Mouse (Mus musculus) kidney, adult 2 months (tissue): ENCODE results near the gene Wdr92. TPM values are rescaled to one million over a fixed set of nuclear protein-coding genes. Genes with fewer than 3 reads are reported as not detected.

ENCODE experiments used
- DNase-seq: peaks from one replicate; pipeline ENCODE4 v3.0.0; 2021
- H3K27ac ChIP-seq: fragments of 200-500 bp; 2 replicates; pipeline ENCODE4 v1.5.1; 2012; ENCODE audit warnings: low read depth, low read length, control low read depth, inconsistent platforms; ENCODE audit not compliant: insufficient read depth
- H3K27me3 ChIP-seq: fragments of 200-500 bp; replicated peaks from 2 replicates; pipeline ENCODE4 v1.6.1; 2012; ENCODE audit warnings: mild to moderate bottlenecking, moderate library complexity, low read length, inconsistent platforms; ENCODE audit not compliant: control insufficient read depth, insufficient read depth
- H3K36me3 ChIP-seq: fragments of 200-500 bp; 2 replicates; pipeline ENCODE4 v1.6.1; 2012; ENCODE audit warnings: mild to moderate bottlenecking, moderate library complexity, low read length, inconsistent platforms; ENCODE audit not compliant: control insufficient read depth, insufficient read depth
- H3K4me1 ChIP-seq: fragments of 200-500 bp; 2 replicates; pipeline ENCODE4 v1.6.1; 2011; ENCODE audit warnings: low read length; ENCODE audit not compliant: control insufficient read depth, insufficient read depth
- H3K4me3 ChIP-seq: fragments of 200-500 bp; 2 replicates; pipeline ENCODE4 v1.5.1; 2011; ENCODE audit warnings: mild to moderate bottlenecking, low read depth, low read length, control low read depth; ENCODE audit not compliant: insufficient read depth
- CTCF ChIP-seq: fragments of 200-500 bp; conservative IDR thresholded peaks from 2 replicates; pipeline ENCODE4 v1.5.1; 2011; ENCODE audit warnings: low read depth, mild to moderate bottlenecking, control low read depth, low read length, moderate library complexity, mixed read lengths; ENCODE audit not compliant: insufficient read depth, insufficient read length
- POLR2A ChIP-seq: fragments of 200-500 bp; IDR thresholded peaks from one replicate; pipeline ENCODE4 v1.6.1; 2011; ENCODE audit warnings: low read depth, low read length, control low read depth
- WGBS: fragments of 180-500 bp; shearing (Covaris S2); methylation state at CpG from one replicate; pipeline ENCODE4 v1.1.7; 2018; 5-methylcytosine and 5-hydroxymethylcytosine counted together
- polyA plus RNA-seq: library from polyadenylated mRNA; depleted of rRNA; stranded (reverse); fragments of >200 nt; gene quantifications from 2 replicates; pipeline ENCODE4 v1.2.3, GENCODE M21; 2012

Wdr92 gene
- polyA plus RNA-seq, 1 experiment = 8.1 TPM

- Histone ChIP-seq H3K27ac (no peak overlapping the region), H3K4me1 (no peaks in the 10 kb centered on the region; the same call in 1 of the 2 replicates), H3K4me3 (no peak overlapping the region), H3K27me3 (no peaks in the 10 kb centered on the region), H3K36me3 (no peaks in the 10 kb centered on the region; the same call in none of the 2 replicates)
- TF ChIP-seq CTCF (no peak), POLR2A (no peak)
- no peak for DNase-seq
- 85% methylated on average over 3 of the region's 3 CpGs for WGBS
Measured at GRCm38 (mm10) chr11:17187649-17188048, 5.7 kb downstream of the Wdr92 start.

GRCm38 (mm10) chr11:17188786-17189185, 6.9 kb downstream of the Wdr92 start:
- Histone ChIP-seq H3K4me3 (no peak overlapping the region), H3K36me3 (no peaks in the 10 kb centered on the region; the same call in 1 of the 2 replicates), H3K27ac (no peak overlapping the region), H3K4me1 (no peaks in the 10 kb centered on the region; the same call in 1 of the 2 replicates), H3K27me3 (no peaks in the 10 kb centered on the region)
- TF ChIP-seq POLR2A (no peak), CTCF (no peak)
- no peak for DNase-seq
- 87% methylated on average over 3 of the region's 3 CpGs for WGBS

GRCm38 (mm10) chr11:17192151-17192844, 10.4 kb downstream of the Wdr92 start:
- peaks cover 1% of the 10 kb centered on the region for H3K36me3 ChIP-seq
- H3K27ac ChIP-seq = no peak overlapping the region
- H3K4me1 ChIP-seq = no peaks in the 10 kb centered on the region; the same call in 1 of the 2 replicates
- DNase-seq = peak; percentile 48
- H3K27me3 ChIP-seq = no peaks in the 10 kb centered on the region
- H3K4me3 ChIP-seq = no peak overlapping the region
- peak; percentile 41; the same call in 1 of the 2 replicates for TF ChIP-seq CTCF
- no peak for TF ChIP-seq POLR2A
- 70% methylated on average over 9 of the region's 9 CpGs for WGBS

- Histone ChIP-seq H3K4me1 (no peaks in the 10 kb centered on the region), H3K36me3 (peaks cover 9% of the 10 kb centered on the region), H3K4me3 (no peak overlapping the region), H3K27me3 (no peaks in the 10 kb centered on the region), H3K27ac (no peak overlapping the region)
- DNase-seq = no peak
- TF ChIP-seq POLR2A (no peak), CTCF (no peak)
- 91% methylated on average over 5 of the region's 5 CpGs for WGBS
Measured at GRCm38 (mm10) chr11:17199170-17199569, 17.3 kb downstream of the Wdr92 start.

DNA sequence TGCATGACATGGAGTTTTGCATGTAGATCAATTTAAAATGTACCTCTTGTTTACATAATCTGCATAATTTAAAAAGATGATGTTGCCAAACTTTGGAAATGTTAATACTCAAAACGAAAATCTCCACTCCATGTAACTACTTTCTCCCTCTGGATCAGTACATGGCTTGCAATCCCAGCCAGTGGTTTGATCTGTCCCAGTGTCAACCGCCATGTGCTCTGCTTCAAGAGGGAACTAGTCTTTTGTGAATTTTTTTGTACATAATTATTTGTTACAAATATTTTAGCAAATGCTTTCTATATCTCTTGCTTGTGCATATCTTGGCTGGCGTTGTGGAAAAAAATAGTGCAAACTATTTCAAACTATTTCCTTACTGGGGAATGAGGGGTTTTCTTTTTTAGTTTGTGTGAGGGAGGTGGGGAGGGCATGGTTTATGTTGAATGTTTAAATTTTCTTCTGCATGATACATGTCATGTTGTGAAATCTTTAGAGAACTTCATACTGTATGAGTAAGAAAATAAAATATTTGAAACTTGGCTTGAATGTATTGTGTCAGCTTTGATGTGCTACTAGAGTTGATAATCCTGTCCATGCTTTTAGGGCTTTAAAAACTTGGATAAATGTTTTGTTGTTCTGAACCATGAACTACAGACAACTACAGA, 18.1 kb downstream of the Wdr92 start:
- WGBS = 86% methylated on average over 3 of the region's 3 CpGs
- H3K4me1 ChIP-seq = no peaks in the 10 kb centered on the region
- H3K36me3 ChIP-seq = peaks cover 9% of the 10 kb centered on the region
- no peak overlapping the region for H3K4me3 ChIP-seq
- no peaks in the 10 kb centered on the region for H3K27me3 ChIP-seq
- TF ChIP-seq POLR2A (no peak), CTCF (no peak)
- no peak overlapping the region for H3K27ac ChIP-seq
- DNase-seq = no peak

- Histone ChIP-seq H3K4me1 (no peaks in the 10 kb centered on the region), H3K36me3 (peaks cover 9% of the 10 kb centered on the region), H3K27me3 (no peaks in the 10 kb centered on the region), H3K4me3 (no peak overlapping the region), H3K27ac (no peak overlapping the region)
- TF ChIP-seq CTCF = no peak
- TF ChIP-seq POLR2A = no peak
- no peak for DNase-seq
- WGBS = 93% methylated on average over 4 of the region's 4 CpGs
Measured at GRCm38 (mm10) chr11:17200936-17201335, 19.0 kb downstream of the Wdr92 start.

DNA sequence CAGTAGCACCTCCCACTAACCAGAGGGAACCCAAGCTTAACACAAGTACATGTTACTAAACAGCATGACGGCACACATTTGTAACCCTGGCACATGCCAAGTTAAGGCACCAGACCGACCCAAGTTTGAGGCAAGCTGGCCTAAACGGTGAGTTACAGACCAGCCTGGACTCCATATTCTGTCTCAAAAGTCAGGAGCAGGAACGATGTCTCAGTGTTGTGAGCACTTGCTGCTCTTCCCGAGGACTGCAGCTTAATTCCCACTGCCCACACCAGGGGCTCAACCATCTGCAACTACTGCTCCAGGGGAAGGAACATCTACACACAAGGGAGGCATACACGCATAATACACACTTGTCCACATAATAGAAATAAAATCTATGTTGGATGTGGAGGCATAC, 20.6 kb downstream of the Wdr92 start:
- Histone ChIP-seq H3K36me3 (peaks cover 7% of the 10 kb centered on the region), H3K4me1 (no peaks in the 10 kb centered on the region), H3K27me3 (no peaks in the 10 kb centered on the region), H3K27ac (no peak overlapping the region), H3K4me3 (no peak overlapping the region)
- 78% methylated on average over 6 of the region's 6 CpGs for WGBS
- TF ChIP-seq CTCF (no peak), POLR2A (no peak)
- DNase-seq = no peak
